In the genomic region with DNA sequence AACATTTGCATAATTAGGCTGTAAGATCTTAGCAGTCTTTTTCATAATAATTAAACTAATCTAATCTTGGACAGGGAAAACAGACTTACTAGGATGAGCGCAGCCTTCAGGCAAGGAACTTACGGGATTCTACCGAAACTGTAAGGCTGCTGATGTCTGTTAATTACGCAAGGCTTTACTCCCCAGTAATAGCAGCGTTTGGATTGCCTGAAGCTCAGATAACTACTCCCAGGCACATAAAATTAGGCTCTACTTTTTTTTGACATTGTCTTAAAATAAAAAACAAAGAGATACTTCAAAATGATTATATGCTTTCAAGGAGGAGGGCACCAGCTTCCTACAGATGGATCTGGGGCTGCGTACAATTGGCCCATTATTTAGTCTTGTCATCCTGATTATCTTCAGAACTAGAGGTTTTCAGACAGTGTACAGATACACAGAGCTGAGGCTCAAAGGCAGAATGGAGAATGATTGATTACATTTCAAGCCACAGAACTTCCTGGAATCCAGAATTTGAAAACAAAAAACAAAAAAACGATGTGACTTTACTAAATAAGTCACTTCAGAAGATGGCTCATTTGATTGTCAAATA, we compare ENCODE assay signal across 17 mouse cellular contexts.
DNase-seq lines count a peak whose midpoint lies in the region; ATAC-seq and TF ChIP-seq lines count a peak whose summit lies in the region.
"Had no signal": no experiment of that assay in that cellular context is flagged by ENCODE, and none has a peak within 500 bp of the region (broad histone marks: within the 10 kb centered on the region; RNA-seq: fewer than 3 reads in every experiment).

No protein-coding gene starts in this region.

- intact Hi-C loops in gastrocnemius, adult 2 months (cut with DNase I): no loop called here

- H3K4me3 ChIP-seq in hindbrain, embryonic 11.5 days (ENCODE audit: low read depth, low read length): no peak overlapping the region
- no peak overlapping the region for H3K4me3 ChIP-seq in hindbrain, embryonic 12.5 days
- no peak overlapping the region for H3K4me3 ChIP-seq in midbrain, embryonic 16.5 days (ENCODE audit: low read depth, low read length)
- no peak overlapping the region for H3K4me3 ChIP-seq in gastrocnemius, adult 2 months
- H3K4me3 ChIP-seq: embryonic facial prominence, embryonic 12.5 days; heart, adult 2 months; heart, embryonic 15.5 days had no signal

- H3K4me1 ChIP-seq in hindbrain, embryonic 11.5 days (replicated peaks; ENCODE audit: control insufficient read depth, insufficient read depth, low read length): no peaks in the 10 kb centered on the region
- H3K4me1 ChIP-seq in hindbrain, embryonic 12.5 days: no peaks in the 10 kb centered on the region
- no peaks in the 10 kb centered on the region for H3K4me1 ChIP-seq in midbrain, embryonic 16.5 days (ENCODE audit: control insufficient read depth, insufficient read depth, low read length)
- H3K4me1 ChIP-seq: embryonic facial prominence, embryonic 12.5 days; heart, embryonic 15.5 days had no signal

- peak; percentile 62 for ATAC-seq in hindbrain, embryonic 11.5 days (ENCODE audit: low FRiP score)
- ATAC-seq in hindbrain, embryonic 12.5 days (ENCODE audit: low FRiP score): no peak; the same call in 1 of the 2 replicates
- ATAC-seq in midbrain, embryonic 16.5 days: peak; percentile 67

- H3K9me3 ChIP-seq in hindbrain, embryonic 11.5 days (ENCODE audit: control insufficient read depth, low read length): no peaks in the 10 kb centered on the region
- no peaks in the 10 kb centered on the region for H3K9me3 ChIP-seq in hindbrain, embryonic 12.5 days (replicated peaks)
- no peaks in the 10 kb centered on the region for H3K9me3 ChIP-seq in midbrain, embryonic 16.5 days (replicated peaks; ENCODE audit: control insufficient read depth, low read length, poor library complexity, severe bottlenecking)
- H3K9me3 ChIP-seq: embryonic facial prominence, embryonic 12.5 days; heart, embryonic 15.5 days had no signal

- no peak overlapping the region for H3K9ac ChIP-seq in hindbrain, embryonic 11.5 days (ENCODE audit: low read depth, low read length)
- H3K9ac ChIP-seq in hindbrain, embryonic 12.5 days: no peak overlapping the region
- no peak overlapping the region for H3K9ac ChIP-seq in midbrain, embryonic 16.5 days (ENCODE audit: low read depth, low read length)
- H3K9ac ChIP-seq: embryonic facial prominence, embryonic 12.5 days; heart, embryonic 15.5 days had no signal

- H3K27ac ChIP-seq in hindbrain, embryonic 11.5 days (ENCODE audit: low read depth, low read length): no peak overlapping the region
- H3K27ac ChIP-seq in hindbrain, embryonic 12.5 days: no peak overlapping the region
- no peak overlapping the region for H3K27ac ChIP-seq in midbrain, embryonic 16.5 days (ENCODE audit: low read length)
- no peak overlapping the region for H3K27ac ChIP-seq in gastrocnemius, adult 2 months
- H3K27ac ChIP-seq: embryonic facial prominence, embryonic 12.5 days; heart, adult 2 months; heart, embryonic 15.5 days had no signal

- H3K36me3 ChIP-seq in hindbrain, embryonic 11.5 days (ENCODE audit: control insufficient read depth, insufficient read depth, low read length): no peaks in the 10 kb centered on the region
- H3K36me3 ChIP-seq in hindbrain, embryonic 12.5 days: no peaks in the 10 kb centered on the region
- no peaks in the 10 kb centered on the region for H3K36me3 ChIP-seq in midbrain, embryonic 16.5 days (ENCODE audit: control insufficient read depth, insufficient read depth, low read length)
- H3K36me3 ChIP-seq: embryonic facial prominence, embryonic 12.5 days; heart, embryonic 15.5 days had no signal

- no peak overlapping the region for H3K4me2 ChIP-seq in hindbrain, embryonic 11.5 days (replicated peaks; ENCODE audit: low read depth, low read length)
- H3K4me2 ChIP-seq in hindbrain, embryonic 12.5 days (replicated peaks): no peak overlapping the region
- no peak overlapping the region for H3K4me2 ChIP-seq in midbrain, embryonic 16.5 days (ENCODE audit: low read length)
- H3K4me2 ChIP-seq: embryonic facial prominence, embryonic 12.5 days; heart, embryonic 15.5 days had no signal

- TF ChIP-seq CTCF in gastrocnemius, adult 2 months (IDR thresholded peaks at IDR 0.05): no peak

- H3K27me3 ChIP-seq in hindbrain, embryonic 11.5 days (ENCODE audit: control insufficient read depth, insufficient read depth, low read length): no peaks in the 10 kb centered on the region
- no peaks in the 10 kb centered on the region for H3K27me3 ChIP-seq in hindbrain, embryonic 12.5 days
- no peaks in the 10 kb centered on the region for H3K27me3 ChIP-seq in midbrain, embryonic 16.5 days (ENCODE audit: control insufficient read depth, insufficient read depth, low read depth, low read length)
- H3K27me3 ChIP-seq: embryonic facial prominence, embryonic 12.5 days; heart, embryonic 15.5 days had no signal

- WGBS in hindbrain, embryonic 11.5 days: 64% methylated on average over 7 of the region's 7 CpGs
- 57% methylated on average over 7 of the region's 7 CpGs for WGBS in hindbrain, embryonic 12.5 days
- WGBS in midbrain, embryonic 16.5 days: 68% methylated on average over 7 of the region's 7 CpGs

- DNase-seq in hindbrain, embryonic 11.5 days (ENCODE audit: low spot score): no peak
- DNase-seq in brain, adult 2 months (ENCODE audit: low read depth, low spot score): peak; percentile 54
- DNase-seq in brain, embryonic 18.5 days (ENCODE audit: low read depth, low spot score): peak; percentile 16
- no peak for DNase-seq in gastrocnemius, adult 2 months
- DNase-seq in kidney, postnatal 25 days: no peak
- DNase-seq in kidney, adult 18-20 months: no peak
- DNase-seq: adrenal gland, postnatal 36 days; cerebellum, adult 9-11 months; heart, adult 2 months; kidney, adult 8-10 months; kidney, postnatal 4 days; liver; lung, adult 18-20 months had no signal

Comparison
In these comparisons a context has a peak if more than half of its experiments do, and no peak if none do; other contexts are left out.
1. DNase-seq: peak in brain, adult 2 months (single experiment) and brain, embryonic 18.5 days (single experiment); none in hindbrain, embryonic 11.5 days (single experiment), gastrocnemius, adult 2 months (single experiment), kidney, postnatal 25 days (0 of 2) and kidney, adult 18-20 months (single experiment).